Mouse (Mus musculus) MEL (cell line): Measurements from ENCODE around the gene Egflam. TPM values are rescaled to one million over a fixed set of nuclear protein-coding genes. Genes with fewer than 3 reads are reported as not detected.

Source experiments
- DNase-seq: peaks from one replicate; pipeline ENCODE4 v3.0.0; 2011; ENCODE audit warnings: low read depth, low spot score
- H3K27ac ChIP-seq: 2 replicates; pipeline ENCODE4 v1.5.1; 2012; ENCODE audit warnings: low read depth, mild to moderate bottlenecking, control low read depth, low read length, moderate library complexity; ENCODE audit not compliant: control insufficient read depth
- H3K27me3 ChIP-seq, 2 experiments: fragments of 150-350 bp in 1 of 2; sonication (generic) in 1 of 2; 2 replicates each; pipeline ENCODE4 v1.6.1; 2012; ENCODE audit warnings: low read length in 2 of 2, mild to moderate bottlenecking in 2 of 2, improper control_type of control experiment in 1 of 2, moderate library complexity in 1 of 2; ENCODE audit not compliant: insufficient read depth in 2 of 2, control insufficient read depth in 1 of 2
- H3K36me3 ChIP-seq, 2 experiments: 2 replicates each; pipeline ENCODE4 v1.6.1; 2012 to 2014; ENCODE audit warnings: low read length in 2 of 2, improper control_type of control experiment in 1 of 2, inconsistent platforms in 1 of 2, mild to moderate bottlenecking in 1 of 2; ENCODE audit not compliant: insufficient read depth in 2 of 2, control insufficient read depth in 1 of 2
- H3K4me1 ChIP-seq, 2 experiments: fragments of 150-350 bp in 1 of 2; sonication (generic) in 1 of 2; 2 replicates each; pipeline ENCODE4 v1.6.1; 2012; ENCODE audit warnings: low read length in 2 of 2, improper control_type of control experiment in 1 of 2, mild to moderate bottlenecking in 1 of 2; ENCODE audit not compliant: insufficient read depth in 2 of 2, control insufficient read depth in 1 of 2
- H3K4me3 ChIP-seq, 2 experiments: fragments of 150-350 bp in 1 of 2; sonication (generic) in 1 of 2; 2 replicates each; pipeline ENCODE4 v1.5.1; 2012; ENCODE audit warnings: low read depth in 2 of 2, low read length in 2 of 2, mild to moderate bottlenecking in 2 of 2, moderate library complexity in 2 of 2, control low read depth in 1 of 2, improper control_type of control experiment in 1 of 2; ENCODE audit not compliant: control insufficient read depth in 1 of 2, insufficient read depth in 1 of 2
- H3K79me2 ChIP-seq: 2 replicates; pipeline ENCODE4 v1.6.1; 2012; ENCODE audit warnings: mild to moderate bottlenecking, low read length, moderate library complexity; ENCODE audit not compliant: control insufficient read depth, poor library complexity, insufficient read depth
- H3K9ac ChIP-seq: 2 replicates; pipeline ENCODE4 v1.6.1; 2012; ENCODE audit warnings: low read depth, mild to moderate bottlenecking, control low read depth, low read length, moderate library complexity; ENCODE audit not compliant: control insufficient read depth, poor library complexity, severe bottlenecking
- H3K9me3 ChIP-seq: fragments of 150-350 bp; sonication (generic); replicated peaks from 2 replicates; pipeline ENCODE4 v1.6.1; 2012; ENCODE audit warnings: mild to moderate bottlenecking, low read length, improper control_type of control experiment, moderate library complexity; ENCODE audit not compliant: insufficient read depth
- EP300 ChIP-seq, 2 experiments: IDR thresholded peaks; 2 replicates each; pipeline ENCODE4 v1.6.1; 2011; ENCODE audit warnings: improper control_type of control experiment in 2 of 2, low read length in 2 of 2, low read depth in 1 of 2, mild to moderate bottlenecking in 1 of 2
- ETS1 ChIP-seq: IDR thresholded peaks from 2 replicates; pipeline ENCODE4 v1.6.1; 2012; ENCODE audit warnings: low read depth, mild to moderate bottlenecking, inconsistent platforms, low read length, improper control_type of control experiment, moderate library complexity
- GATA1 ChIP-seq: IDR thresholded peaks from 2 replicates; pipeline ENCODE4 v1.6.1; 2011; ENCODE audit warnings: low read depth, low read length, improper control_type of control experiment
- HCFC1 ChIP-seq: IDR thresholded peaks from 2 replicates; pipeline ENCODE4 v1.6.1; 2012; ENCODE audit warnings: low read depth, mild to moderate bottlenecking, inconsistent platforms, low read length, improper control_type of control experiment, moderate library complexity
- KAT2A ChIP-seq: conservative IDR thresholded peaks from 2 replicates; pipeline ENCODE4 v1.6.1; 2012; ENCODE audit warnings: low read depth, low read length, improper control_type of control experiment, inconsistent platforms
- MAX ChIP-seq: IDR thresholded peaks from 2 replicates; pipeline ENCODE4 v1.6.1; 2011; ENCODE audit warnings: low read length, improper control_type of control experiment
- MAZ ChIP-seq: IDR thresholded peaks from 2 replicates; pipeline ENCODE4 v1.6.1; 2012; ENCODE audit warnings: low read depth, mild to moderate bottlenecking, inconsistent platforms, low read length, improper control_type of control experiment
- MEF2A ChIP-seq: IDR thresholded peaks from 2 replicates; pipeline ENCODE4 v1.6.1; 2014; ENCODE audit warnings: low read depth, mild to moderate bottlenecking, inconsistent platforms, low read length, improper control_type of control experiment; ENCODE audit not compliant: poor library complexity, insufficient replicate concordance, severe bottlenecking; ENCODE audit errors: extremely low read depth
- MXI1 ChIP-seq: IDR thresholded peaks from 2 replicates; pipeline ENCODE4 v1.6.1; 2011; ENCODE audit warnings: mild to moderate bottlenecking, low read depth, low read length, improper control_type of control experiment
- MYB ChIP-seq: IDR thresholded peaks from 2 replicates; pipeline ENCODE4 v1.6.1; 2011; ENCODE audit warnings: mild to moderate bottlenecking, low read depth, low read length, improper control_type of control experiment
- MYC ChIP-seq: IDR thresholded peaks from 2 replicates; pipeline ENCODE4 v1.6.1; 2011; ENCODE audit warnings: low read depth, mild to moderate bottlenecking, low read length, improper control_type of control experiment, moderate library complexity
- NRF1 ChIP-seq: IDR thresholded peaks from 2 replicates; pipeline ENCODE4 v1.6.1; 2014; ENCODE audit warnings: low read depth, mild to moderate bottlenecking, inconsistent platforms, low read length, improper control_type of control experiment, moderate library complexity; ENCODE audit not compliant: poor library complexity, insufficient read depth, severe bottlenecking
- POLR2A ChIP-seq, 2 experiments: IDR thresholded peaks; 2 replicates each; pipeline ENCODE4 v1.6.1; 2011 to 2012; ENCODE audit warnings: low read length in 2 of 2, mild to moderate bottlenecking in 2 of 2, control low read depth in 1 of 2, improper control_type of control experiment in 1 of 2, low read depth in 1 of 2, moderate library complexity in 1 of 2; ENCODE audit not compliant: control insufficient read depth in 1 of 2, insufficient read depth in 1 of 2, poor library complexity in 1 of 2
- POLR2AphosphoS5 ChIP-seq: IDR thresholded peaks from 2 replicates; pipeline ENCODE4 v1.6.1; 2012; ENCODE audit warnings: low read depth, borderline replicate concordance, mild to moderate bottlenecking, inconsistent platforms, low read length, moderate library complexity, mixed read lengths
- RAD21 ChIP-seq: IDR thresholded peaks from 2 replicates; pipeline ENCODE4 v1.6.1; 2011; ENCODE audit warnings: mild to moderate bottlenecking, low read depth, low read length, improper control_type of control experiment
- SMC3 ChIP-seq: IDR thresholded peaks from 2 replicates; pipeline ENCODE4 v1.6.1; 2011; ENCODE audit warnings: low read depth, low read length, improper control_type of control experiment
- TCF12 ChIP-seq: IDR thresholded peaks from 2 replicates; pipeline ENCODE4 v1.6.1; 2014; ENCODE audit warnings: low read depth, mild to moderate bottlenecking, inconsistent platforms, low read length, improper control_type of control experiment, moderate library complexity
- USF1 ChIP-seq: IDR thresholded peaks from 2 replicates; pipeline ENCODE4 v1.6.1; 2014; ENCODE audit warnings: low read depth, mild to moderate bottlenecking, inconsistent platforms, low read length, improper control_type of control experiment, moderate library complexity
- USF2 ChIP-seq, 2 experiments: IDR thresholded peaks; 2 replicates each; pipeline ENCODE4 v1.6.1; 2011 to 2012; ENCODE audit warnings: improper control_type of control experiment in 2 of 2, low read length in 2 of 2, borderline replicate concordance in 1 of 2, inconsistent platforms in 1 of 2, low read depth in 1 of 2, mild to moderate bottlenecking in 1 of 2; ENCODE audit not compliant: insufficient read depth in 1 of 2
- polyA plus RNA-seq, 2 experiments: library from polyadenylated mRNA; stranded (reverse) in 1 of 2; unstranded in 1 of 2; fragments of >175 nt in 1 of 2; fragments of >200 nt in 1 of 2; gene quantifications; 2 replicates each; pipeline versions ENCODE4 v1.2.1 to v1.2.4; 2012; ENCODE audit warnings: low replicate concordance in 2 of 2, low read depth in 1 of 2; ENCODE audit not compliant: insufficient read length in 2 of 2, insufficient read depth in 1 of 2, missing spikeins in 1 of 2
- total RNA-seq: library from RNA; depleted of rRNA; stranded (reverse); fragments of 300-350 nt; gene quantifications from 2 replicates; pipeline ENCODE4 v1.2.3, GENCODE M21; 2012

Gene Egflam
- total and polyA plus RNA-seq, 3 experiments, result not detected

GRCm38 (mm10) chr15:7197652-7198445 is 200.3 kb downstream of the Egflam start:
- H3K4me1 ChIP-seq, result no peaks in the 10 kb centered on the region
- no peak overlapping the region for H3K4me3 ChIP-seq
- H3K36me3 ChIP-seq, result no peaks in the 10 kb centered on the region
- DNase-seq, result no peak
- no peaks in the 10 kb centered on the region for H3K9me3 ChIP-seq
- H3K27ac ChIP-seq, result no peak overlapping the region
- no peak overlapping the region for H3K9ac ChIP-seq
- H3K79me2 ChIP-seq, result no peaks in the 10 kb centered on the region
- TF ChIP-seq MAX (no peak), TCF12 (no peak), SMC3 (no peak), MAZ (no peak), MEF2A (no peak), POLR2AphosphoS5 (no peak), ETS1 (no peak)
- no peaks in the 10 kb centered on the region for H3K27me3 ChIP-seq

- Histone ChIP-seq H3K27me3 (no peaks in the 10 kb centered on the region), H3K36me3 (no peaks in the 10 kb centered on the region), H3K4me3 (no peak overlapping the region), H3K79me2 (no peaks in the 10 kb centered on the region), H3K4me1 (no peaks in the 10 kb centered on the region), H3K9me3 (no peaks in the 10 kb centered on the region), H3K27ac (no peak overlapping the region), H3K9ac (no peak overlapping the region)
- DNase-seq, result no peak
- TF ChIP-seq MYB (no peak), GATA1 (no peak), MXI1 (no peak), NRF1 (no peak), USF1 (no peak), EP300 (IDR thresholded peaks at IDR 0.05; ENCODE audit: low read depth in 1 of 2, low read length in 2 of 2) (no peak), SMC3 (no peak), MYC (no peak), POLR2A (IDR thresholded peaks at IDR 0.05; ENCODE audit: control insufficient read depth in 1 of 2, insufficient read depth in 1 of 2, low read depth in 1 of 2, low read length in 2 of 2, poor library complexity in 1 of 2) (no peak), MAX (no peak), USF2 (IDR thresholded peaks at IDR 0.05; ENCODE audit: borderline replicate concordance in 1 of 2, insufficient read depth in 1 of 2, low read depth in 1 of 2, low read length in 2 of 2) (no peak), HCFC1 (no peak), RAD21 (no peak), KAT2A (no peak), POLR2AphosphoS5 (no peak)
- TF ChIP-seq, all 39 proteins: peak for 0
These were observed 203.4 kb downstream of the Egflam start for GRCm38 (mm10) chr15:7194748-7195221.
